Mouse (Mus musculus) urinary bladder, adult 2 months (tissue): ENCODE data around the gene Cacnb4. TPM values are rescaled to one million over a fixed set of nuclear protein-coding genes. Genes with fewer than 3 reads are reported as not detected.

Experiments
- DNase-seq: peaks from one replicate; pipeline ENCODE4 v3.0.0; 2022; ENCODE audit warnings: low spot score
- polyA plus RNA-seq: library from polyadenylated mRNA; depleted of rRNA; stranded (reverse); fragments of >200 nt; gene quantifications from 2 replicates; pipeline ENCODE4 v1.2.3, GENCODE M21; 2012

The Cacnb4 gene
- polyA plus RNA-seq, 1 experiment, result 0.74 TPM

DNA sequence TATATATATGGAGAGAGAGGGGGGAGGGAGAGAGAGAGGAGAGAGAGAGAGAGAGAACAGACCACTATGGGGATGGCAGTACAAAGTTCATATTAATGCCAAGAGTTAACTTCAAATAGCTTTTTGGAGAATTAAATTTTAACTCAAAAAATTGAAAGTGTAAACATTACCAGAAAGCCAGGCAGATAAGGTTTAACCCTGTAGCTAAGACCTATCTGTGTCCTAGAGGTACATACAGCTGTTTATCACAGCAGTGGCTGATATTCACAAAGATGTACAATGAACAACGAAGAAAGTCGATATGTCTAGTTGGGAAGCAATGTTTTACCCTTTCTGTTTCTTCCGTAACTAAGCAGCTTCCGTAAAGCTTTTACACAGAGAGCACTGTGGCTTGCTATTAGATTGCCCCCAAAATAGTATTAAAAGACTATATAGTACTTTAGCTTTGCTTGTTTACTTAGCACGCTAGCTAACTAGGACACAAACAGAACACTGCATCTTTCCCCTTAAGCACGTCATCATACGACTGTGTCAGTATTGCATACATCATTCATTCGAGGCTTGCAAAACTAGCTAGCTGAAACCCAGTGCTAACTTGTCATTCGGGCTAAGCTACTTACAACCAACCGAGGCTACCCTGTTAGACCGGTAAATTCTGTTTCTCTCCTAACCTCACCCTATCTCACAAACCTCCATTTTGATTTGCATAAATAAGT is 72.5 kb downstream of the Cacnb4 start:
- DNase-seq, result no peak

DNA sequence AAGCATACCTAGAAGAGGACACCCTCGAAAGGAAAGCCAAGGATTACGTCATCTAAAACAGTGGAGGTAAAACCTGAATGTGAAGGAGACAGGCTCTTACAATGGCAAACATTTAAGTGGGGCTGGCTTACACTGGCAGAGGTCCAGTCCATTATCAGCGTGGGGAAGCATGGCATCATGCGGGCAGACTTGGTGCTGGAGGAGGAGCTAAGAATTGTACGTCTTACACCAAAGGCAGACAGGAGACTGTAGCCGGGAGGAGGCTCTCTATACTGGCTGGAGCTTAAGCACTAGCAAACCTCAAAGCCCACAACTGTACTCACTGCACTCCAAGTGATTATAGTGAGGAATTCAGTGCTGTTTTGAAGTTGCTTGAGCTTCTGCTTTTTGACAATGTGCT is 73.2 kb downstream of the Cacnb4 start:
- no peak for DNase-seq

DNA sequence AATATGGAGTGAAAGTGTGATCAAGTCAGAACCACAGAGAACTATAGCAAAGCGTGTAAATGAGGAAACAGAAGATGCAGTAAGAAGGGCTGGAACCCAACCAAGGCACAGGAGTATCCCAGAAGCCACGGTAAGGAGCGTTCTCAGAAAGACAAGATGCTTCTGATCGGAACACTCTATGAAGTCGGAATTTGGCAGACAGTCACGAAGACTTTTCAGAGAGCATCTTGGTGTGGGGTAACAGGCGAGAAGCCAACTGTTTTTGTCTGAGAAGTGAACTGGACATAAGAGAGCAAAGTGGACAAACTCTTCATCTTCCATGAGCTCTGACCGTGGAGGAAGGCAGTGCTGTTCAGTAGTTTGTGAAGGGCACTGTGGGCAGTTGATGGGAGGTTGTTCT is 73.7 kb downstream of the Cacnb4 start:
- no peak for DNase-seq

DNA sequence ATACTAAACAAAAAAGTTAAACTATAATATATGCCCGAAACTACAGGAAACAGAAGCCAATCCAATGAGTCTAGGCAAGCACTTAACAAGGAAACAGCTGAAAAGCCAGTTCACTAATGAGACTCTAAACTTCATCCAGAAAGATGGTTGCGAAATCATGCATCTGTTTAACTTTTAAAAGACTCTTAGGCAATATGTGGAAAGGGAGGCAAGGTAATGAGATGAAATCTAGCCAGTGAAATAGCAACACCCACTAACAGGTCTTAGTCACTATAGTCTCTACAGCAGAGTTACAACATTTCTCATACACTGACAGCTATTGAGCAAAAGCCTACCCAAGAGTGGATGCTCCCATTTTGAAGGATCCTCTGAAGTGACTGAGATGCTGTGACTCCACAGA is 74.4 kb downstream of the Cacnb4 start:
- no peak for DNase-seq

DNA sequence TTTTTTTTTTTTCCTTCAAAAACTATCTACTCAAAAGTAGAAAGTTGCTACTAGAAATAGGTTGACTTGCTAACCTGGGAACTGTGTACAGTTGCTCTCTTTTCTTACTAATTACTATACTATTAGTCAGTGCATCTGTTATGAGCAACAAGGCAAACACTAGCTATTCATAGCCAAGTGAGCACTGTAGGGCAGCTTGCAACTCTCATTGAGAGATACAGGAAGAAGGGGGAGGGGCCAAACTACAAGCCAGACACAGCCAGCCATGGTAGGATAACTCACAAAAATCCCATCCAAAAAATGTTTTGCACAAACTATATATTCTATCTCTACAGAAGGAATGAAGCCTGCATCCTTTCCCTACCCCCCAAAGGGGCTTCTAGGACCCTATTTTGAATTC is 79.1 kb downstream of the Cacnb4 start:
- DNase-seq, result no peak

DNA sequence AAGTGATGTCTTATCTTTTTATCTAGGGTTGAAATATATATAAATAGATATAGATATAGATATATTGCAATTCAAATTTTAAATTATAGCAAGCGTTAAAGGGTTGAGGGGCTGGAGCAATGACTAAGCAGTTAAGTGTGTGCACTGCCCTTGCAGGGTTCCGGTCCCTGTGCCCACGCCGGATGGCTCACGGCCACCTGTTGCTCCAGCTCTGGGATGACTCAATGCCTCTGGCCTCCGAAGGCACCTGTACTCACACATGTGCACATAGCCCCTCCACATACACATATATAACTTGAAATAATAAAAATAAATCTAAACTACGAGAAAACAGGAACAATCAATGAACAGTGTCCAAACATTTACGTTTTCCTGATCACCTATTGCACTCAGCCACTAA is 82.8 kb downstream of the Cacnb4 start:
- no peak for DNase-seq

- DNase-seq, result no peak
Observed at GRCm38 (mm10) chr2:52593260-52593659, 83.4 kb downstream of the Cacnb4 start.

GRCm38 (mm10) chr2:52590970-52591347 is 85.7 kb downstream of the Cacnb4 start:
- DNase-seq, result no peak

DNA sequence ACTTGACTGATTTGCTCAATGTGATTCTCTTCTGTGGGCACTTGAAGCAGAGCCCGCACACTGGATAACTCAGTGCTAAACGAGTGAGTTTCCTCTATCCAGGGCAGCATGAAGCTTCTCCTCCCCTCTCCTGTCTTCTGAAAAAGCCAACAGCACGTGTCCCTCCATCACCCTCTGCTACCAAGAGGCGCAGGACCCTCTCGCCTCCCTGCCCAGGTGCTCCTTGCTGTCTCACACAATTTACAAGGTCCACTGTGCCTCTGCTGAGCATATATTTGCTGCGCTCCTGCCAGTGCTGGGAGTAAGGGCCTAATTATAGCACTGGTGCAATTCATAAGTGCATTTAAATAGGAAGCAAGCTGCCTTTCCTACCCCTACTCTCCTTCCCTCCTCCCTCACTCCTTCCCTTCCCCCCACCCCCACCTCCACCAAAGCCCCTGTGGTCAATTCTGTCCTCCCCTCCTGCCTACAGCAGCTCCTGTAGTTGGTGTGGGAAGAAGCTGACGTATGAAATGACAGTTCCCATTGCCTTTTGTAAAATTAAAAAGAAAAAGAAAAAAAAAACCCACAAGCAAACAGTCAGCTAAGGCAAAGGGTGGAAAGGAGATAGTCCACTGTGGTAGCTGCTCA is 86.2 kb downstream of the Cacnb4 start:
- DNase-seq, result no peak

DNA sequence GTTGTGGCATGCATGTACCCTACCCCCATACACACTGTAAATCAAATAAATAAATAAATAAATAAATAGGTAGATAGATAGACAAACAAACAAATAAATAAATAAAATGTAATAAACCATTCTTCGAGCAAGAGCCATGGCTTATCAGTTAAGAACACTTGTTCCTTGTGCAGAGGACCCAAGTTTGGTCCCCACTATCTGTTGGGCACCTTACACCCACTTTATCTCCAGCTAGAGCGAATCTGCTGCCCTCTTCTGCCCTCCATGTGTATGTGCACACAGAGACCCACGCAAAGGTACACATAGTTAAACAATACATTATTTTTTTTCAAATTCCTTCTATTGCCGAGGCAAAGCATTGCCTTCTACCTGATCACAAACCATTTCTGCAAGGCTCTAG is 87.1 kb downstream of the Cacnb4 start:
- DNase-seq, result no peak

GRCm38 (mm10) chr2:52585384-52585783 is 91.2 kb downstream of the Cacnb4 start:
- DNase-seq, result no peak

DNA sequence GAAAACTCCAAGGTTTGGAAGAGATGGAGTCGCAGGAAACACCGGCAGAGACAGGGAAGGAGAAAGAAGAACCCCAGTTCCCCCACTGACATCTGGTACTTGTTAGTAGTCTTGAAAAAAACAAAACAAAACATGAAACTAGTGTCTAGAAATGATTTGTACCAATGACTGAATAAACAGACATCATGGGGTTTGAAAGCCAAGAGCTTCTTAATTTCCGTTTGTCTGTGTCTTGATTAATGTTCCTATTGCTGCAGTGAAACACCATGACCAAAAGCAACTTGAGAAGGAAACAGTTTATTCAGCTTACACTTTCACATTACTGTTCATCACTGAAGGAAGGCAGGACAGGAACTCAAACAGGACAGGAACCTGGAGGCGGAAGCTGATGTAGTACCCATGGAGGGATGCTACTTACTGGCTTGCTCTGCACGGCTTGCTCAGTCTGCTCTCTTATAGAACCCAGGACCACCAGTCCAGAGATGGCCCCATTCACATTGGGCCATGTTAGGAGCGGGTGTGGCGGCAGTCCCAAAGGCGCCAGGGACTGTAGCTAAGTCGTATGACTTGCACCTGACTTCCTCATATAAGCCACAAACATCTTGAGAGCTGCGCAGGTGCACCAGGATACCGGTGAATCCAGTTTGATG is 95.4 kb downstream of the Cacnb4 start:
- no peak for DNase-seq

DNA sequence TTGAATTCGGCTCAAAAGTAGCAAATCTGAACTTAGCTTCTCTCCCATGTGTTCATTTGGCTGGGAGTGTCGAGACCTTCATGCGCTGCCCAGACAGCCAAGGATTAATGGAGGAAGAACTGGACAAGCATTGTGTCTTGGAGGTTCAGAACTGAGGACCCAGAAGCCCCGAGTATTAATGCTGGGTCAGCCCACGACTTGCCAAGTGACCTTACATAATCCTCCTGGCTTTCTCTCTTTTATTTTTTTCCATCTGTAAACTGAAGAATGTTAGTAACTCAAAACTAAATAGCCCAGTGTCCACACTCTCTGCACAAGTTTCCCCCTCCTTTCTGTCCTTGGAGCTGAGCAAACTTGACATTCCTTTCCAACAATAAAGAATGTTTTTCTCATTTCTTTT is 95.9 kb downstream of the Cacnb4 start:
- no peak for DNase-seq

DNA sequence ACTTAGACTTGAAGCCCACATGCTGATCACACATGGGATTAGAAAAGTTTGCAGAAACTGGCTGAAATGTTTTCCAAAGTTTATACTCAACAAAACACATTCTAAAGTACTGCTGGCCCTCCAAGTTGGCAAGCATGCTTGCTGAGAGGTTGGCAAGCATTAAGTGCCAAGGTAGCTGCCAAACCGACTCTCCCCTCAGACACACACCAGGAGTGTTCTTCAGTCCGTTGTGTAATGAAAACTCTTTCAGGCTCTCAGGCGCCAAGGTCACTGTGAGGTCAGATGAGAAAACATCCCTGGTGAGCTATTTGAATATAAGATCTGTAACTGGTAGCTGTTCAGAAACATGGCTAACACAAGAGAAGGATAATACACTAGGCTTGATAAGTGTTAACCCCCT is 97.8 kb downstream of the Cacnb4 start:
- no peak for DNase-seq

GRCm38 (mm10) chr2:52577700-52578099 is 98.9 kb downstream of the Cacnb4 start:
- DNase-seq, result no peak

GRCm38 (mm10) chr2:52576546-52576945 is 100.1 kb downstream of the Cacnb4 start:
- DNase-seq, result no peak

DNA sequence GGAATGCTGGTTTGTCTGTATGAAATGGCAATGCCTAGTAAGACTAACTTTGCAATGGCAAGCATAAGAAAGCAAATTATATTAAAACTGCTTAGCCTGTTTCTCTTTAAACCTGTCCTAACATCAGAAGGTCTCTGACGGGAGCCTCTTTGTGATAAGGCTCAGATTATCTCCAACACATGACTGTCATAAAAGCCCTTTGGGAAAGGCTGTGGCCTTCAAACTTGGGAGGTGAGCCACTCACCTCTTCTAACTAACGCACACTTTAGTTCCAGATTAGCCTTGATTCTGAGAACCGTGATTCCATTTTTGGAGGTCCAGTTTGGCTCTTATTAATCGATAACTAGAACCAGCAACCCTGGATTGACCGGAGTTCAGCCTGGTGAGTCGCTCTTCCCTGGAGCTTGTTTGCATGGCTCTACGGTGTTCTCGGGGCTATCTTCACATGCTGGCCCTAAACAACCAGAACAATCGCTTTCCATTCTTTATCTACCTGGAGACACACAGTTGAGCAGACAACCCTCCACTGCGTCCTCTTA is 100.9 kb downstream of the Cacnb4 start:
- DNase-seq, result no peak

DNA sequence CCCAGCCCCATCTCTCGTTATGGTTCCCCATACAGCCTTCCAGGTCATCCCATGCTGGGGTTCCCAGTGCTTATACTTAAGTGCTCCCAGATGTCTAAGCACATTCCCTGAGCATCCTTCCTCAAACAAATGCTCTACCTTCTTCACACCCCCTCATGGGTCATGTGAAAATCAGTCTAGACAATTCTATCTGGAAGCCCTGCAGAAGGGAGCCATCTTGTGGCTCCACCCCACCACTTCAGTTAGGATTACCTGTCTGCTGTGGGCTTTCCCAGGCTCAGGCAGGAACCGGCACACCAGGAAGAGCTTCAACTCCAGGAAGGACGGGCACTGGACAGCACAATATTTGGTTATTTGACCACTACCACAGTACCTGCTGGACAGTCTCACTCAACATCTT is 101.7 kb downstream of the Cacnb4 start:
- DNase-seq, result no peak

DNA sequence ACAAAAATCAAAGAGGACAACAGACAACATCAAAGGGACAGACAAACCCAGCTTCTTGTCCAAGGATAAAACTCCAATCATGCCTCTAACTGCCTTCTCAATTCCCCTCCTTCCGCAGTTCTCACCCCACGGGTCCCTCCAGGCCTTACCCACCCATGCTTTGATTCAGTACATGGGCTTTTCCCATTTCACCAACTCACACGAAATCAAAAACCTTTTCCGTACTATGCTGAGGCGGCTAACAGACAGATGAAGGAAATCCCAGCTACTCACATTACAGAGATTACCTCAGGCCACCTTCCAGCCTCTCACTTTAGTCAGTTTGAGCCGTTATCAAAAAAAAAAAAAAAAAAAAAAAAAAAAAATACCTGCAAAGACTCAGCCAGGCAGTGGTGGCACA is 104.4 kb downstream of the Cacnb4 start:
- no peak for DNase-seq

DNA sequence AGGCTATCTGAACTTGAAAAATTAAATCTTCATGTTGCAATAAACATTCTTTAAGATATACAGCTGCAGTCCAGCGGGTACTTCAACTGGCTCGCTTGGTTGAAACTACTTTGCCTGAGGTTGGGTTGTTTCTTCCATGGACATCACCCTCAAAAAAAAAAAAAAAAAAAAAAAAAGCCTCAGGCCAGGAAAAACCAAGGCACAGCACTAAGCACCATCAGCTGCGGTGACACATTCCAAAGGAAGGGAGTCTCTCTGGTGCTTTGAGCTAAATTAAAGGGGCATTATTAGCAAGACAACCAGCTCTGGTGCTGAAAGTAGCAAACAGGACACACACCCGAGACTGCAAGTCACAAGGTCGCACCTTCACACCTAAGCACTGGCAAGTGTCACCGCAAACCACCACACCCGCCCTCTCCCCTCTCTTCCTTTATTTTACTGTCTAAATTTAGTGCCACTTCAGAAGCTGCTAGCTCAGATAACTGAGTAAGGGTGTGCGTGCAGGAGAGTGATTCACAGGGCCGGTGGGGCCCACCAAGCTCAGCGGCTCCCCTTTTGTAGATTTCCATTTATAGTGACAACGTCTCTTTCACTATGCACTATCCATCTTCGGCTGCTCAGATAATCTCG is 105.2 kb downstream of the Cacnb4 start:
- no peak for DNase-seq

DNA sequence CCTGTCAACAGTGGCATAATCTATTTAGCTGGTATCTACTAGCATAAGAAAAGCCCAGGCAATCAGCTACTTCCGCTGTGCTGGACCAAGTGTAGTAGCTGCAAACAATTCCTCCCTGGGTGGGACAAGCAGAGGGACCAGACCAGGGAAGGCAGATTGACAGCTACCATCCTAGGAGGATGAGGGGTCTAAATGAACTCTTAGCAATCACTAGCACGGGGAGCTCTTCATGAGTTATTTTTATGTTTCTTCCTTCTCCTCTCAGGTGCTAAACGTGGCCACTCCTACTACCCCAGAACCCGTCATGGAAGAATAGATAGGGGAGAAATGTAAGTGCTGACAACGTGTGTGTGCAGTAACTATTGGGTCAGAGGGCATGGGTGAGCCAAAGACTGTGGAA is 105.8 kb downstream of the Cacnb4 start:
- DNase-seq, result no peak

DNA sequence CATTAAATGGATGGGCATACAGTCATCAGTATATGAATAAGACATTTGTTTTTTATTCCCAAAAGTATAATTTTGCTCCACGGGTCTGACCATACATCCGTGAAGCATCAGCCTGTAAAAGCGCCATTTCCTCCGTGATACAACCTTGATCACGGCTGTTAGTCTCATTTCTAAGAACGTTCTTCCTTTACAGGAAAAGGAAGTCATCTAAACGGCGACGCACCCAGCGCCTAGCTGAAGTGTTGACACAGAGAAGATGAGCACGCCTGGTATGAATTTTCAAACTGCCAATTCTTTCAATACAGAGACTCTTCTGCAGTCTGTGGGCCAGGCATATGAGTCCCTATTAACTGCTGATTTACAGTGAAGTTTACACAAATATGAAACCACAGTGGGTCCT is 106.5 kb downstream of the Cacnb4 start:
- no peak for DNase-seq

- no peak for DNase-seq
Observed at GRCm38 (mm10) chr2:52568131-52568530, 108.5 kb downstream of the Cacnb4 start.
